Mouse (Mus musculus): Measurements from ENCODE around the gene Zfp513. TPM values are rescaled to one million over a fixed set of nuclear protein-coding genes. Genes with fewer than 3 reads are reported as not detected.

The Zfp513 gene
- total RNA-seq, 1 experiment: 18.5 TPM

DNA sequence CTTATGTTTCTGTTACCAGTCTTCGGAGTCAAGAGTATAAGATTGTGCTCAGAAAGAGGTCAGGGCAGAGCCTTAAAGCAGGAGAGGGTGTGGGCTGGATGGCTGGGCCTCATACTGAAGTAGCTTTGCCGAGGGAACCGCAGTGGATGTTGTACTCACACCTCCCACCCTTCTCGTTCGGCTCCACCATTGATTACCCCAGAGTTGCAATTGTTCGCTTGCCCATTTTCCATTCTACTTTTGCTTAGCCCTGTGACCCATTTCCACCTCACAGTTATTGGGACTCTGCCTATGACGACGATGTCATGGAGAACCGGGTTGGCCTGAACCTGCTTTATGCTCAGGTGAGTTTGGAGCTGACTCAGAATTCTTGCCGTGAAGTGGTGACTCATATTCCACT, 5.9 kb downstream of the Zfp513 start:
- TF ChIP-seq ZC3H11A (IDR thresholded peaks at IDR 0.05; ENCODE audit: borderline replicate concordance, low read depth, low read length) (no peak), HCFC1 (IDR thresholded peaks at IDR 0.05; ENCODE audit: borderline replicate concordance, insufficient read depth, low read length) (no peak), CHD2 (IDR thresholded peaks at IDR 0.05; ENCODE audit: low read depth, low read length) (no peak), MAFK (IDR thresholded peaks at IDR 0.05; ENCODE audit: insufficient read depth, low read depth, low read length) (no peak), ZNF384 (IDR thresholded peaks at IDR 0.05; ENCODE audit: low read depth, low read length) (no peak)
- Histone ChIP-seq H3K36me3 (ENCODE audit: control insufficient read depth, insufficient read depth, low read length, poor library complexity, severe bottlenecking) (peaks cover 50% of the 10 kb centered on the region), H3K4me1 (ENCODE audit: control insufficient read depth in 2 of 2, insufficient read depth in 2 of 2, low read length in 2 of 2, poor library complexity in 1 of 2) (peaks cover 11 to 12% of the 10 kb centered on the region in 2 experiments), H3K9ac (ENCODE audit: insufficient read depth, low read depth, low read length, poor library complexity, severe bottlenecking) (no peak overlapping the region), H3K9me3 (ENCODE audit: control insufficient read depth, insufficient read depth, low read depth, low read length) (no peaks in the 10 kb centered on the region), H3K27ac (ENCODE audit: insufficient read depth, low read depth, low read length, poor library complexity, severe bottlenecking) (no peak overlapping the region), H3K4me3 (ENCODE audit: insufficient read depth in 1 of 2, low read depth in 1 of 2, low read length in 2 of 2, poor library complexity in 1 of 2, severe bottlenecking in 1 of 2) (no peak overlapping the region)
- no peak for DNase-seq (ENCODE audit: low read depth, low spot score)
- in situ Hi-C loops (cut with MboI; ENCODE audit: low sequenced_read_pairs in 2 of 2, unreplicated experiment in 2 of 2): no loop called here

DNA sequence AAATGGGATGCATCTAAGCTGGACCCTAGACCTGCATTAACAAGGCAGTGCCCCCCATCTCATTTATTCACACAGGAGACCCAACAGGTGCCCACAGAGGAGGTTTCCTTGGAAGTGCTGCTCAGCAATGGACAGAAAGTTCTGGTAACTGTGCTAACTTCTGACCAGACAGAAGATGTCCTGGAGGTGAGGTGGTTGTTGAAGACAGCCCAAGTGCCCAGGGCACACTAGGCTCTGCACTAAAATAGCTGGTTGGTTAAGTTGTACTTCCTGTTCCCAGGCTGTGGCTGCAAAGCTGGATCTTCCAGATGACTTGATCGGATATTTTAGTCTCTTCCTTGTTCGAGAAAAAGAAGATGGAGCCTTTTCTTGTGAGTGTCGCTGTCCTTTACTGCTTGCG, 6.4 kb downstream of the Zfp513 start:
- H3K36me3 ChIP-seq (ENCODE audit: control insufficient read depth, insufficient read depth, low read length, poor library complexity, severe bottlenecking): peaks cover 55% of the 10 kb centered on the region
- H3K4me1 ChIP-seq (ENCODE audit: control insufficient read depth in 2 of 2, insufficient read depth in 2 of 2, low read length in 2 of 2, poor library complexity in 1 of 2): peaks cover 9 to 12% of the 10 kb centered on the region in 2 experiments
- no peak overlapping the region for H3K9ac ChIP-seq (ENCODE audit: insufficient read depth, low read depth, low read length, poor library complexity, severe bottlenecking)
- TF ChIP-seq CHD2 (IDR thresholded peaks at IDR 0.05; ENCODE audit: low read depth, low read length) (no peak), ZC3H11A (IDR thresholded peaks at IDR 0.05; ENCODE audit: borderline replicate concordance, low read depth, low read length) (no peak), HCFC1 (IDR thresholded peaks at IDR 0.05; ENCODE audit: borderline replicate concordance, insufficient read depth, low read length) (no peak), MAFK (IDR thresholded peaks at IDR 0.05; ENCODE audit: insufficient read depth, low read depth, low read length) (no peak), ZNF384 (IDR thresholded peaks at IDR 0.05; ENCODE audit: low read depth, low read length) (no peak)
- H3K9me3 ChIP-seq (ENCODE audit: control insufficient read depth, insufficient read depth, low read depth, low read length): no peaks in the 10 kb centered on the region
- no peak overlapping the region for H3K27ac ChIP-seq (ENCODE audit: insufficient read depth, low read depth, low read length, poor library complexity, severe bottlenecking)
- no peak overlapping the region for H3K4me3 ChIP-seq (ENCODE audit: insufficient read depth in 1 of 2, low read depth in 1 of 2, low read length in 2 of 2, poor library complexity in 1 of 2, severe bottlenecking in 1 of 2)
- in situ Hi-C loops (cut with MboI; ENCODE audit: low sequenced_read_pairs in 2 of 2, unreplicated experiment in 2 of 2): no loop called here
- DNase-seq (ENCODE audit: low read depth, low spot score): no peak

DNA sequence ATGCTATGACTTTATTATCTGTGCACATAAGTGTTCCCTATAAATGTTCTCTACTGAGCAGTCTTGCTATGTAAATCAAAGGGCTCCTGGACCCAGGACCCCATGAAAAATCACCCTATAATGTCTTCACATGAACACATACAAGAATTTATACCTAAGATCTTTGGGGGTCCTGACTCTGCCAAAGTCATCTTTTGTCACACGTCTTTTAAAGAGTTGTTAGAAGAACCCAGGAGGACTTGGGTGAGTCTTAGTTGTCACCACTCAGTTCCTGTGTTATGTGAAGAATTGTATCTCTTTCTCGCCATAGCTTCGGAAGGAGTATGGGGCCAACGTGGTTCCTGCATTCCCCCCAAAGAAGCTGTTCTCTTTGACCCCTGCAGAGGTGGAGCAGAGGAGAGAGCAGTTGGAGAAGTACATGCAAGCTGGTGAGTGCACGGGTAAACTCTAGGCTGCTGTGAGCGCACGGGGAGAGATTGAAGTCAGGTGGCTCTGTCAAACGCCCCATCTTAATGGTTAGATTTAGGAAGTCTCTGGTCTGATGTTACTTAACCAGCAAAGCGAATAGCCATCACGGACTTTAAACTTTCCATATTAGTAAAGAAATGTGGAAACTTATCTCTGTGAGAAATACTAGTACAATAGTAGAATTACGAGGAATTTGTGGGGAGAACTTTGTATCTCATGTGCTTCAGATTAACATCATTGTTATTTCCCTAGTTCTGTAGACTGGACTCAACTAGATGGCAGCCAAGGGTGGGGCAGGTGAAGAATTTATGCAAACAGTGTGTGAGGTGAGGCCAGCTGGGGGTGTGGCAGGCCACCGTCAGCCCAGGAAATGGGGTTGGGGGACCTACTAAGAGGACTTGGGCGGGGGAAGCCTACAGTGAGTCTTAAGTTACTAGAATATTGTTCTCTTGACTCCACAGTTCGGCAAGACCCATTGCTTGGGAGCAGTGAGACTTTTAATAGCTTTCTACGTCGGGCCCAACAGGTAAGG, 7.3 kb downstream of the Zfp513 start:
- Histone ChIP-seq H3K27ac (ENCODE audit: insufficient read depth, low read depth, low read length, poor library complexity, severe bottlenecking) (peak overlapping the region; percentile 45; the same call in 1 of the 2 replicates), H3K4me3 (ENCODE audit: insufficient read depth in 1 of 2, low read depth in 1 of 2, low read length in 2 of 2, poor library complexity in 1 of 2, severe bottlenecking in 1 of 2) (peak overlapping the region in 1 of 2 experiments; percentile 92; a peak in 2 of 4 replicates), H3K9ac (ENCODE audit: insufficient read depth, low read depth, low read length, poor library complexity, severe bottlenecking) (peak overlapping the region; percentile 32; the same call in 1 of the 2 replicates), H3K9me3 (ENCODE audit: control insufficient read depth, insufficient read depth, low read depth, low read length) (no peaks in the 10 kb centered on the region), H3K4me1 (ENCODE audit: control insufficient read depth in 2 of 2, insufficient read depth in 2 of 2, low read length in 2 of 2, poor library complexity in 1 of 2) (peaks cover 9 to 12% of the 10 kb centered on the region in 2 experiments), H3K36me3 (ENCODE audit: control insufficient read depth, insufficient read depth, low read length, poor library complexity, severe bottlenecking) (peaks cover 58% of the 10 kb centered on the region)
- in situ Hi-C loops (cut with MboI; ENCODE audit: low sequenced_read_pairs in 2 of 2, unreplicated experiment in 2 of 2): no loop called here
- no peak for DNase-seq (ENCODE audit: low read depth, low spot score)
- no peak for TF ChIP-seq ZC3H11A (IDR thresholded peaks at IDR 0.05; ENCODE audit: borderline replicate concordance, low read depth, low read length)
- TF ChIP-seq MAFK (IDR thresholded peaks at IDR 0.05; ENCODE audit: insufficient read depth, low read depth, low read length): no peak
- no peak for TF ChIP-seq CHD2 (IDR thresholded peaks at IDR 0.05; ENCODE audit: low read depth, low read length)
- TF ChIP-seq ZNF384 (IDR thresholded peaks at IDR 0.05; ENCODE audit: low read depth, low read length): no peak
- no peak for TF ChIP-seq HCFC1 (IDR thresholded peaks at IDR 0.05; ENCODE audit: borderline replicate concordance, insufficient read depth, low read length)

DNA sequence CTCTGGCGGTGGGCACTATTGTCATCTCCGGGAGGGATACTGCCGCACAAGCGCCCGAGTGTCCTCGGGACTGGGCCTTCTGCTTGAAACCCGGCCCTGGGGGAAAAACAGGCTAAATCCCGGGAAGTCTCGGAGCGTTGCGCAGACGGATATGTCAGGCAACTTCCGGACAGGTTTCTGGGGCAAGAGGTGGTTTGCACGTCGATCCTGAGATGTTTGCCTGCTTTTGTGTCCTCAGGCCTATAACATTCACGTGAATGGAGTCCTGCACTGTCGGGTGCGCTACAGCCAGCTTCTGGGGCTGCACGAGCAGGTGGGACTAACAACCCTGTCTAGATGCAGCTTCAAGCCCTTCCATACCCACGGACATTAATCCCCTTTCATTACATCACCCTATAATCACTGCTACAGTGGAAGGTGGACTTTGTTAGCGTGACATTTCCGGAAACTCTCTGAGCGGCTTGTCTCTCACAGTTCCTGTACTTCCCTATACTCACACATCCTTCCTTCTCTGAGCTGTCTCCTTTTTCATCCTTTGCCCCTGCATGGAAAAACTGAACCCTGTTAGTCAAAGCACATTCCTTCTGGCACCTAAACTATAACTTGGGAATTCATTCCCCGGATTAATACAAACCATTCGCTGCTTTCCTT, 8.3 kb downstream of the Zfp513 start:
- Histone ChIP-seq H3K9me3 (ENCODE audit: control insufficient read depth, insufficient read depth, low read depth, low read length) (no peaks in the 10 kb centered on the region), H3K4me3 (ENCODE audit: insufficient read depth in 1 of 2, low read depth in 1 of 2, low read length in 2 of 2, poor library complexity in 1 of 2, severe bottlenecking in 1 of 2) (peak overlapping the region; percentile 76 to 92), H3K36me3 (ENCODE audit: control insufficient read depth, insufficient read depth, low read length, poor library complexity, severe bottlenecking) (peaks cover 52% of the 10 kb centered on the region), H3K27ac (ENCODE audit: insufficient read depth, low read depth, low read length, poor library complexity, severe bottlenecking) (no peak overlapping the region), H3K9ac (ENCODE audit: insufficient read depth, low read depth, low read length, poor library complexity, severe bottlenecking) (peak overlapping the region; percentile 83), H3K4me1 (ENCODE audit: control insufficient read depth in 2 of 2, insufficient read depth in 2 of 2, low read length in 2 of 2, poor library complexity in 1 of 2) (peaks cover 8 to 9% of the 10 kb centered on the region in 2 experiments)
- TF ChIP-seq MAFK (IDR thresholded peaks at IDR 0.05; ENCODE audit: insufficient read depth, low read depth, low read length) (no peak), HCFC1 (IDR thresholded peaks at IDR 0.05; ENCODE audit: borderline replicate concordance, insufficient read depth, low read length) (no peak), CHD2 (IDR thresholded peaks at IDR 0.05; ENCODE audit: low read depth, low read length) (no peak), ZNF384 (IDR thresholded peaks at IDR 0.05; ENCODE audit: low read depth, low read length) (no peak)
- in situ Hi-C loops (cut with MboI; ENCODE audit: low sequenced_read_pairs in 2 of 2, unreplicated experiment in 2 of 2): no loop called here
- no peak for DNase-seq (ENCODE audit: low read depth, low spot score)
